Mouse (Mus musculus): ENCODE data around the gene Lrrc8c. TPM values are rescaled to one million over a fixed set of nuclear protein-coding genes. Genes with fewer than 3 reads are reported as not detected.

Lrrc8c gene
- polyA plus RNA-seq, 1 experiment from 2014 or later: 13.6 TPM

GRCm38 (mm10) chr5:105592396-105592795 lies 73.2 kb downstream of the Lrrc8c start:
- no peak overlapping the region for H3K27ac ChIP-seq
- peaks cover 6% of the 10 kb centered on the region; the same call in 1 of the 2 replicates for H3K4me1 ChIP-seq
- no peaks in the 10 kb centered on the region for H3K36me3 ChIP-seq (replicated peaks)
- no peaks in the 10 kb centered on the region for H3K27me3 ChIP-seq (replicated peaks)
- H3K9me3 ChIP-seq: no peaks in the 10 kb centered on the region
- H3K4me2 ChIP-seq: no peak overlapping the region
- no peak overlapping the region for H3K9ac ChIP-seq
- no peak for ATAC-seq (replicated peaks)
- WGBS: 88% methylated on average over 4 of the region's 4 CpGs
- H3K4me3 ChIP-seq: no peak overlapping the region

DNA sequence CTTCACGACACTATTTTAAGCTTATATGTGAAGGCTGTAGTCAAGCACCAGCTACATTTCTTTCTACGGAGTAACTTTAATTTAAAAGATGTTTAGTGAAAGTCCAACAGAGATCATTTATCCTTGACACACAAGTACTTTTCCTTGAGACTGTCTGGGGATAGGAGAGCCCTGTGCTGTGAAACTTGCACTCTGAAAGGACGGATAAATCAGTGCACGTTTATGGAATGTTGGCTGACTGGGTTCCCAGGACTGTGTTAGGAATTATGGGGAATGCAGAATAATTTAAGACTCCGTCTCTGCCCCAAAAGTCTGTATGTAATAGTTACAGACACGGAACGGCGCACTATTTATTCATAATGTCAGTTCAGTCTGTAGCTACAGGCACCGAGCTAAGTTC lies 74.4 kb downstream of the Lrrc8c start:
- no peak overlapping the region for H3K27ac ChIP-seq
- H3K4me3 ChIP-seq: no peak overlapping the region
- H3K27me3 ChIP-seq (replicated peaks): no peaks in the 10 kb centered on the region
- H3K4me2 ChIP-seq: no peak overlapping the region
- H3K9me3 ChIP-seq: no peaks in the 10 kb centered on the region
- no peaks in the 10 kb centered on the region for H3K4me1 ChIP-seq
- WGBS: 94% methylated on average over 9 of the region's 9 CpGs
- ATAC-seq (replicated peaks): no peak
- no peak overlapping the region for H3K9ac ChIP-seq
- no peaks in the 10 kb centered on the region for H3K36me3 ChIP-seq (replicated peaks)

DNA sequence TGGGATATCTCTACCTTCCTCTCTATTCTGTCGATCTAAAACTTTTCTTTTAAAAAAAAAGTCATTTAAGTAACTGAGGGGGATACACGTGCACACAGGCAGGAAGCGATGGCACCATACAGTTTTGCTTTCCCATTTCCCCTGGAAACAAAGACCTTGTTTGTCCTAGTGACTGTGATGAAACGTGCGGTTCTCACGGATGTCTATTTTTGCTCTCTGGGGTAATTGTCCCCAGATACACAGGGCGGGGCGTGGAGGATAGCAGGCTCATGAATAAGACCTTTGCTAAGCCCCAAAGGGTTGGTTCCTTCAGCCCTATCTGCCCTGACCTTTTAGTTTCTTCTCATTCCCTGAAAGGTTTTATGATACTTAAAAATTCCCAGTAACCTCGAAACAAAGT lies 79.7 kb downstream of the Lrrc8c start:
- no peak overlapping the region for H3K4me3 ChIP-seq
- ATAC-seq (replicated peaks): no peak
- H3K27ac ChIP-seq: no peak overlapping the region
- no peak overlapping the region for H3K4me2 ChIP-seq
- H3K36me3 ChIP-seq (replicated peaks): no peaks in the 10 kb centered on the region
- H3K9me3 ChIP-seq: no peaks in the 10 kb centered on the region
- no peak overlapping the region for H3K9ac ChIP-seq
- H3K4me1 ChIP-seq: no peaks in the 10 kb centered on the region
- H3K27me3 ChIP-seq (replicated peaks): no peaks in the 10 kb centered on the region
- 77% methylated on average over 9 of the region's 9 CpGs for WGBS

GRCm38 (mm10) chr5:105599315-105599714 lies 80.1 kb downstream of the Lrrc8c start:
- WGBS: 67% methylated on average over 4 of the region's 4 CpGs
- Histone ChIP-seq H3K4me3 (no peak overlapping the region), H3K27me3 (replicated peaks) (no peaks in the 10 kb centered on the region), H3K27ac (no peak overlapping the region), H3K9ac (no peak overlapping the region), H3K36me3 (replicated peaks) (no peaks in the 10 kb centered on the region), H3K4me1 (no peaks in the 10 kb centered on the region), H3K9me3 (no peaks in the 10 kb centered on the region), H3K4me2 (no peak overlapping the region)
- ATAC-seq (replicated peaks): no peak

DNA sequence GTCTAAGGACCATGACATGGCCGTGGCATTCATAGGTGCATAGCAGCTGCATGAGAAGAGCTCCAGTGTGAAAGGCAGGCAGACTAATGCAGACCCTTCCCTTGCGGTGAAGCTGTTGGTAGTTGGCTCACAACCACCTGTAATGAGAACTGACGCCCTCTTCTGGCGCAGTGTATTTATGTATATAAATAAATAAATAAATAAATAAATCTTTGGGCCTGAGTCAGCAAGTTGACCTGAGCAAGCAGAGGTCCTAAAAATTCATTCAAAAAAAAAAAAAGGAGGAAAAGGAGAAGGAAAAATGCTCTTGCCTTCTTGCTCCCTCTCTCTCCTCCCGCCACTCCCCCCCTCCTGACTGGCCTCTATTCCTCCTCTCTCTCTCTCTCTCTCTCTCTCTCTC lies 81.8 kb downstream of the Lrrc8c start:
- H3K4me3 ChIP-seq: no peak overlapping the region
- H3K4me1 ChIP-seq: no peaks in the 10 kb centered on the region
- H3K36me3 ChIP-seq (replicated peaks): no peaks in the 10 kb centered on the region
- no peak overlapping the region for H3K9ac ChIP-seq
- H3K4me2 ChIP-seq: no peak overlapping the region
- H3K27ac ChIP-seq: no peak overlapping the region
- 78% methylated on average over 5 of the region's 5 CpGs for WGBS
- no peaks in the 10 kb centered on the region for H3K9me3 ChIP-seq
- H3K27me3 ChIP-seq (replicated peaks): no peaks in the 10 kb centered on the region
- ATAC-seq (replicated peaks): no peak

- H3K4me2 ChIP-seq: no peak overlapping the region
- H3K9me3 ChIP-seq: no peaks in the 10 kb centered on the region
- H3K4me3 ChIP-seq: no peak overlapping the region
- ATAC-seq (replicated peaks): no peak
- no peaks in the 10 kb centered on the region for H3K27me3 ChIP-seq (replicated peaks)
- 73% methylated on average over 9 of the region's 9 CpGs for WGBS
- no peak overlapping the region for H3K27ac ChIP-seq
- H3K4me1 ChIP-seq: no peaks in the 10 kb centered on the region
- H3K9ac ChIP-seq: no peak overlapping the region
- H3K36me3 ChIP-seq (replicated peaks): peaks cover 12% of the 10 kb centered on the region
Measured at GRCm38 (mm10) chr5:105602585-105602984, 83.4 kb downstream of the Lrrc8c start.

DNA sequence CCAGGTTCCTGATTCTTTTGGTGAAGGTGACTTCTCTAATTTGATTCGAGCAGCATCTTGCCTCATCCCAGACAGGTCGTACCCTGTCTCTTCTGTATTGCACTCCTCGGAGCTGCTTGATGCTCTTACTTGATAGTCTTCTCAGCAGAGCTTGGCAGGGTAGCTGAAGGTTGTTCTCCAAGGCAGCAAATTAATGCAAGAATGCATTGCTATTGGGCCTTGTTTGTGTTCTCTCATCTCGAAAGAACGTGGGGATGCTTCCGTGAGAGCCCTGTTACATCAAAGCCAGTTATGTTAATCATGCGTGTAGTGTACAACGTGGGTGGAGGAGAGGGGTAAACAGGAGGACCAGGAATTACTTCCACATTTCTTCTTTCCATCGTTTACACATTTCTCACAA lies 86.5 kb downstream of the Lrrc8c start:
- Histone ChIP-seq H3K27me3 (replicated peaks) (no peaks in the 10 kb centered on the region), H3K4me1 (no peaks in the 10 kb centered on the region), H3K9me3 (no peaks in the 10 kb centered on the region), H3K9ac (no peak overlapping the region), H3K4me2 (no peak overlapping the region), H3K36me3 (replicated peaks) (peaks cover 22% of the 10 kb centered on the region), H3K27ac (no peak overlapping the region), H3K4me3 (no peak overlapping the region)
- no peak for ATAC-seq (replicated peaks)
- 57% methylated on average over 9 of the region's 9 CpGs for WGBS

- ATAC-seq (replicated peaks): 0 out of 2 replicates have a peak, but pooled peaks have one; percentile 50
- Histone ChIP-seq H3K36me3 (replicated peaks) (peaks cover 22% of the 10 kb centered on the region), H3K9me3 (no peaks in the 10 kb centered on the region), H3K9ac (no peak overlapping the region), H3K4me1 (no peaks in the 10 kb centered on the region), H3K27me3 (replicated peaks) (no peaks in the 10 kb centered on the region), H3K27ac (no peak overlapping the region), H3K4me2 (no peak overlapping the region), H3K4me3 (no peak overlapping the region)
- WGBS: 80% methylated on average over 12 of the region's 12 CpGs
Measured at GRCm38 (mm10) chr5:105609683-105610082, 90.5 kb downstream of the Lrrc8c start.

DNA sequence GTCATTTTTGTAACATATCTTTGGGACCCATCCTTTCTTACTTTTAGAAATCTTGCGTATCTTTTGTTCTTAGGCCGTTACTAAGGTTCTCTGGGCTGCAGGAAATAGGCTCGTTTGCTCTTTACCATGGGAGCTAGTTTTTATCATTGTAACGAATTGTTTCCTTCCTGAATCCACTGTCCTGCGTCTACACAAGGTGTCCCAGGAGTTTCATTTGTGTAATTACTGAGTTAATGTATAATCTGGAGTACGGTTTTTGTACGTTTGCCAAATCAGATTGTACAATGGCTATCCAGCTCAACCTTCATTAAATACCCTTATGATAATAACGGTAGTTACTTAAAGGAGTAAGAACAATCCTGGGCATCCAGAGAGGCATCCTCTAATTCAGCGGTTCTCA lies 93.8 kb downstream of the Lrrc8c start:
- Histone ChIP-seq H3K4me3 (no peak overlapping the region), H3K27ac (no peak overlapping the region), H3K4me2 (no peak overlapping the region), H3K27me3 (replicated peaks) (no peaks in the 10 kb centered on the region), H3K9me3 (no peaks in the 10 kb centered on the region), H3K9ac (no peak overlapping the region), H3K36me3 (replicated peaks) (peaks cover 5% of the 10 kb centered on the region), H3K4me1 (no peaks in the 10 kb centered on the region)
- WGBS: 81% methylated on average over 9 of the region's 9 CpGs
- ATAC-seq (replicated peaks): no peak

- H3K4me1 ChIP-seq: no peaks in the 10 kb centered on the region
- H3K9me3 ChIP-seq: no peaks in the 10 kb centered on the region
- WGBS: 28% methylated on average over 5 of the region's 5 CpGs
- ATAC-seq (replicated peaks): no peak
- no peak overlapping the region for H3K4me3 ChIP-seq
- no peaks in the 10 kb centered on the region for H3K27me3 ChIP-seq (replicated peaks)
- no peak overlapping the region for H3K9ac ChIP-seq
- H3K36me3 ChIP-seq (replicated peaks): 0 out of 2 replicates have a peak, but pooled peaks cover 2% of the 10 kb centered on the region
- H3K27ac ChIP-seq: no peak overlapping the region
- H3K4me2 ChIP-seq: no peak overlapping the region
Measured at GRCm38 (mm10) chr5:105614000-105614399, 94.8 kb downstream of the Lrrc8c start.

DNA sequence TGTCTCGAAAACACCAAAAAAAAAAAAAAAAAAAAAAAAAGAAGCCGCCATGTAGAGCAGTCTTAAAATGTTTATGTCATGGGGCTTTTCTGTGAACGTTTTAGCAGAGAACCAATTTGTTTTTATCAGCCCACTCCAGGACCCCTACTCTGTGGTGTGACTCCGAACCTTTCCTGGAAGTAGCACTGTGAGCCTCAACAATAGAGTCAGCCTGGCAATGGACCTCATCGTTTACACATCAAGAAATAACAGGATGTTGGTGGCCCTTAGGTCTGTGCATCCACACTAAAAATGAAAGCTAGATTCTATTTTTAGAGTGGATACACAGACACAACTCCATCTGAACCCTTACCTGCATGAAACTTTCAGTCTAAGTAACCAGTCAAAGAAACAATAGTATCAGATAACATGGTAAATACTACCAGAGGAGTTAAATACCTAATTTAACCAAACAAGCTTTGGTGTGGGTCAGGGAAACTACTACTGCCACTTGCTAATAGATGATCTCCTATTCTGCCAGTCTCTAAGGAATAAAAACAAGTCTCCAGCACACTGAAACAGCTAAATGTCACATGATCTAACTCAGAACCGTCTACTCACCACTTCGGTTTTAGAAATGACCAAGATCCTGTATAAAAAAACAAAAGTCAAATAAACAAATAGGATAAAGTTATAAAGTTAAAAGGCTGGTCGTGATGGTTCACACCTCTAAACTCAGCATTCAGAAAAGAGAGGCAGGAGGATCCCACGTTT lies 95.7 kb downstream of the Lrrc8c start:
- H3K4me2 ChIP-seq: no peak overlapping the region
- 81% methylated on average over 9 of the region's 9 CpGs for WGBS
- H3K36me3 ChIP-seq (replicated peaks): no peaks in the 10 kb centered on the region
- H3K9ac ChIP-seq: no peak overlapping the region
- no peak overlapping the region for H3K4me3 ChIP-seq
- no peaks in the 10 kb centered on the region for H3K27me3 ChIP-seq (replicated peaks)
- no peaks in the 10 kb centered on the region for H3K9me3 ChIP-seq
- no peak overlapping the region for H3K27ac ChIP-seq
- ATAC-seq (replicated peaks): no peak
- no peaks in the 10 kb centered on the region for H3K4me1 ChIP-seq

- Histone ChIP-seq H3K27me3 (replicated peaks) (no peaks in the 10 kb centered on the region), H3K4me1 (no peaks in the 10 kb centered on the region), H3K9me3 (no peaks in the 10 kb centered on the region), H3K27ac (no peak overlapping the region), H3K9ac (no peak overlapping the region), H3K4me3 (no peak overlapping the region), H3K36me3 (replicated peaks) (no peaks in the 10 kb centered on the region), H3K4me2 (no peak overlapping the region)
- 66% methylated on average over 7 of the region's 7 CpGs for WGBS
- ATAC-seq (replicated peaks): no peak
Measured at GRCm38 (mm10) chr5:105615871-105616454, 96.8 kb downstream of the Lrrc8c start.

DNA sequence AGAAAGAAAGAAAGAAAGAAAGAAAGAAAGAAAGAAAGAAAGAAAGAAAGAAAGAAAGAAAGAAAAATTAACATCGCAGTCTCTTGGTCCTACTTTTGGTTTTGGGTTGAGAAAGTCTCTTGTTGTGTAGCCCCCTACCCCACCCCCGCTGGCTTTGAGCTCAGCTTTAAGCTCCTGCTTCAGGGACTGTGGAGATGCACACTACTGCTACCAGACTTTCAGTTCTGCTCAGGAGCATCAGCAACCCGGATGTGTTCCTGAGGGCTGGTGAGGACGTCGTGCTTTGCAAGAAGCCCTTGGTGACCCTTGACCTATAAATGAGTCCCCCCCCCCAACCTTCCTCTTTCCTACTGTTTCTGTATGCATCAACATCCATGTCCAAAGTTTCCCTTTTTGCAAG lies 97.3 kb downstream of the Lrrc8c start:
- Histone ChIP-seq H3K27ac (no peak overlapping the region), H3K9me3 (no peaks in the 10 kb centered on the region), H3K4me2 (no peak overlapping the region), H3K36me3 (replicated peaks) (no peaks in the 10 kb centered on the region), H3K4me3 (no peak overlapping the region), H3K27me3 (replicated peaks) (no peaks in the 10 kb centered on the region), H3K4me1 (no peaks in the 10 kb centered on the region), H3K9ac (no peak overlapping the region)
- no peak for ATAC-seq (replicated peaks)
- WGBS: 77% methylated on average over 5 of the region's 5 CpGs

Measured in midbrain, embryonic 15.5 days (tissue).